Mouse (Mus musculus) heart, postnatal 0 days (tissue): ENCODE results near the gene Adgrv1.

Source experiments
- CTCF ChIP-seq: IDR thresholded peaks from 2 replicates; pipeline ENCODE4 v1.5.1; 2016; ENCODE audit warnings: antibody characterized with exemption, control low read depth, low read depth
- EP300 ChIP-seq: IDR thresholded peaks from 2 replicates; pipeline ENCODE4 v1.6.1; 2016; ENCODE audit warnings: antibody characterized with exemption, low read depth

DNA sequence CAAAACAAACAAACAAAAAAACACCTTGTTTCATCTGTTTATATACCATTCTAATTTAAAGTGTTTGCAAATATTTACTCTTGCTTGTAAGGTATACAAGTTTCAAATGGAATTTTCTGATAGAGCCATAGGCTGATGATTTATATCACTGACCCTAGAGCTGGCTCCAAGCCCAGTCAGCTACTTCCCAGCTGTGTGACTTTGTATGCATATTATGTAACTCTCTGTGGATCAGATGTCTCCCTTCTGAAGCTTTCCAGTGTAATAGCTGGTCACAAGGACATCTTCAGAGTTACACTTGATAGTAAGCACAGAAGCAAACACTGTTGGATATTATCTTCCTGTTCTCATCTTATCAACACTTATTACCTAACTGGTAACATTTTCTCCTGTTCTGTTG, 400.1 kb downstream of the Adgrv1 start:
- no peak for TF ChIP-seq CTCF
- no peak for TF ChIP-seq EP300
